Mouse (Mus musculus) embryo, embryonic 9.5 days (tissue): ENCODE results near the gene Ankrd63.
A peak's percentile ranks its signal among the peaks of the same experiment; 100 is the strongest.

ENCODE experiments used
- DNase-seq: peaks from one replicate; pipeline ENCODE4 v3.0.0-alpha.2; 2017; ENCODE audit errors: extremely low spot score

Ankrd63 gene

GRCm38 (mm10) chr2:118693370-118693966 lies 10.3 kb downstream of the Ankrd63 start:
- DNase-seq, result no peak

DNA sequence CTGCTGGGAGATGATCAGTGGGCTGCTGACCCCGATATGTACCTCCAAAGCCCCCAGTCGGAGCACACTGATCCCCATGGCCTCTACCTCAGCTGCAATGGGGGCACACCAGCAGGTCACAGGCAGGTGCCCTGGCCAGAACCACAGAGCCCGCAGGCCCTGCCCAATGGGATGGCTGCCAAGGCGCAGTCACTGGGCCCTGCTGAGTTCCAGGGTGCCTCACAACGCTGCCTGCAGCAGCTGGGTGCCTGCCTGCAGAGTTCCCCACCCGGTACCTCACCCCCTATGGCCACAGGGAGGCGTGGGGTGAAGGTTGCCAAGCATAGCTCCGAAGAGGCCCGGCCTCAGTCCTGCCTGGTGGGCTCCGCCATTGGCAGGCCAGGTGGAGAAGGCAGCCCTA lies 13.9 kb downstream of the Ankrd63 start:
- no peak for DNase-seq

GRCm38 (mm10) chr2:118687791-118688190 lies 16.0 kb downstream of the Ankrd63 start:
- DNase-seq, result no peak

- no peak for DNase-seq
Measured at GRCm38 (mm10) chr2:118686693-118687092, 17.1 kb downstream of the Ankrd63 start.

GRCm38 (mm10) chr2:118685088-118685487 lies 18.7 kb downstream of the Ankrd63 start:
- DNase-seq, result no peak

GRCm38 (mm10) chr2:118682544-118683260 lies 21.1 kb downstream of the Ankrd63 start:
- no peak for DNase-seq

DNA sequence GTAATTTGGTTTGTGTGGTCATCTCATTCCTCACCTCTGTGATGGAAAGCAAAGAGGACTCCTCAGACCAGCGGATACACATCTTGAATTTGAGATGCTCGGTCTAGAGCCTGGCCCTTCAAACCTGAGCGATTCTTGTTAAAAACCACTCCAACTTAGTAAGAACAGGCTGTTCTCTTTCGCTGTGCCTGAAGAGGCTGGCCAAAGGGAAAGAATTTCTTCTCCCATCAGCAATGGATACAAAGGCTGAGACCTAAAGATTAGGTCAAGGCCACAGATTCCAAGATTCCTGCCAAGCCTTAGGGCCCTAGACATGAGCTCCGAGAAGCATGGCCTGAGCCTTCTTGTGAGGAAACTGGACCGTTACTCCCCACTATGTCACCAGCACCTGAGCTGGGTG lies 22.8 kb downstream of the Ankrd63 start:
- no peak for DNase-seq

- no peak for DNase-seq
Measured at GRCm38 (mm10) chr2:118679577-118679976, 24.2 kb downstream of the Ankrd63 start.

DNA sequence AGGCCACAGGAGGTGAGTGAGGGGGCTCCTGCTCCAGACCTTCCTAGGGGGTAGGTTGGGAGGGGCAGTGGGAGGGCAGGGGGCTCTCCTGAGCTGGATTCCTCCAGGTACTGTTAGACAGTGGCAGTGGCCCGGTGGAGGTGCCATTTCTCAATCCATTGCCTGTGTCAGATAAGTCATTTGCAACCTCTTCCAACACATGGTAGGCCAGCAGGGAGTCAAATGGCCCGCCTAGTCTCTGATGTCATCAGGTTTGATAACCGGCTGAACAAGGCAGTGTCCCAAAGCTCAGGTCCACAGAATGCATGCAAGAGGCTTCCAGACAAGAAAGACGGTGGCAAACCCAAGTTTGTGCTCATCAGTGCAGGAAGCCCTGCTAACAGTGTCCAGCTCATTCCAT lies 25.9 kb downstream of the Ankrd63 start:
- DNase-seq, result no peak

DNA sequence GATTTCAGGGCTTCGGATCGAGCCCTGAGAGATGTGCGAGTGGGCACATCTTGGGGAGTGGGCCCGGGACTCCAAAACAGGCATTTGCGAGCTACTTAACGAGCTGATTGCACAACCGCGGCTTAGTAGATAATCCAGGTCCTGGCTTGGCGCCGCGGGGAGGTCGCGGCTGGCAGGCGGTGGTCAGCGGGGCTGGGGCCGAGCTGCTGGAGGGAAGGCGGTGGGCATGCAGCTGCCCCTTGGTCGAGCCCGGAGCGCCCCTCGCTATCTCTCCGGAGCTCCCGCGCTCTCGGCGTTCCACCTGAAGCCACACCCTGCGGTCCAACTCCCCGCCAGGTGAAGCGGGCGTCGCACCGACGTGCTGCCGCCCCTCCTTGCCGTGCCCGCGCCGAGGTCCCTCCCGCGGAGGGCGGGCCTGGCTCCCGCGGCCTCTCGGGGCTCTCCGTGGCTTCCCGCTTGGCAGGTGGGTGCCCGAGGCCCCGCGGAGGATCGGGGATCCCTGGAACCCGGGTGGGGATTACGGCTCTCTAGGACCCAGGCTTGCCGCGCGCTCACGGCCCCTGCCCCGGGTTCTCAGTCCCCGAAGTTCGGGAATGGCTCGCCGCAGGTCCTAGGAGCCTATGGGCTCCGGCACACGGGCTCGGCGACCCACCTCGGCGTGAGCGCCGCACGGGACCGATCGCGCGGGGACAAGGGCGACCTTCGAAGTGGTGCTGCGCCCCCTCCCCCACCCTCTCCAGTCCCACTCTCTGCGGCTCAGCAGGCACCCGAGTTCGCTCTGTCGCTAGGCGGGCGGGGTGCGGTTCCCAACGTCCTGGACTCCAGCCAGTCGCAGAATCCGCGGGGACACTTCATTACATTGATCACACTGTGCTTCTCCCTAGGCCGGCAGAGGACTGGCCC lies 26.7 kb downstream of the Ankrd63 start:
- peak; percentile 25 for DNase-seq

DNA sequence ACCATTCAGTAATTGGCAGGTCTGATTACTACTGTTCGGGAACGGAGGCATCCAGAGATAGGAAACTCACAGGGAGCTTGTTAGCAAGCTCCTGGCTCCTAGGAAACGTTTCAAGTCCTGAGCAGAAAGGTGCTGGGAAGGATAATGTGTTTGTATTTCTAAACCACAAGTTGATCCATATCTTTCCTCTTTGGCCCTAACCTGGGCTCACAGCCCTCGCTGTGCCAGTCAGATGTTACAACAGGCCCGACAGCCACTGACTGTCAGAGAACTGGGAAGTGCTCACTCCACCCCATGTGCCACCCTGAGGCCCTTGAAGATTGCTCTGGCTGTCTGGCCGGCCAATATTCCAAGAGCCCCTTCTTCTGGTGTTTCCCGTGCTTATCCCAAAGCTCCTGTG lies 29.3 kb downstream of the Ankrd63 start:
- DNase-seq, result no peak

- DNase-seq, result no peak
Measured at GRCm38 (mm10) chr2:118673686-118674465, 29.9 kb downstream of the Ankrd63 start.

DNA sequence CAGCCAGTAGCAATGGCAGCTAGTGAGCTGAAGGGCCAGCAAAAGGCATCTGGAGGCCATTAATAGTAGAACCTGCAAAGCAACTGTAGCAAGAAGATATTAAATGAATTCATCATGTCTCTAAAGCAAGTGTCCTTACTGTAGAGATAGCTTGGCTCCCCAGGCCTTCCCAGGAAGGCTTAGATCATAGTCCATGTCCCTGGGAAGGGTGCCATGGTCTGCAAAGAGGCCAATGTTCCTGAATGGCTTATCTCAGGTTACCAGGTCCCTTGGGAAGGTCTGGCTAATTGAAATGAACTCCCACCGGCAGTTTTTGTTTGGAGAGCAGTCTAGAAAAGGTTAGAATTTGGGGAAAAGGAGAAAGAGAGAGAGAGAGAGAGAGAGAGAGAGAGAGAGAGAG lies 32.0 kb downstream of the Ankrd63 start:
- no peak for DNase-seq

DNA sequence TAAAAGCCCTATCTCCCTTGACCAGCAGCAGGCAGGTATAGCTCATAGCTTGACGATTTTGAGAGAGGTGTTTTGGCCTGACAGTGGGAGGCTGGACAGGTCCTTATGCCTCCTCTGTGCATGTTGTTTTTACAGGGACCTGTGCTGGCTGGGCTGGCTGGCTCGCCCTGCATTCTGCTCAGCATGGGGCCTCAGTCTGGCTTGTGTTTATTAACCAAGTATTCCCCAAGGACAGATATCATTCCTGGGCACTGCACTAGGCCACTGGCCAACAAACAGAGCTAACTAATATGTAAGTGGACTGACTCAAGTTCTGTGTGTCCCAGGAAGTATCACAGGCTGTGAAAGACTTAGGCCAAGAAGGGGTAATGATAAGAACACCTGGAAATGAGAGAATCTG lies 34.0 kb downstream of the Ankrd63 start:
- DNase-seq, result no peak

DNA sequence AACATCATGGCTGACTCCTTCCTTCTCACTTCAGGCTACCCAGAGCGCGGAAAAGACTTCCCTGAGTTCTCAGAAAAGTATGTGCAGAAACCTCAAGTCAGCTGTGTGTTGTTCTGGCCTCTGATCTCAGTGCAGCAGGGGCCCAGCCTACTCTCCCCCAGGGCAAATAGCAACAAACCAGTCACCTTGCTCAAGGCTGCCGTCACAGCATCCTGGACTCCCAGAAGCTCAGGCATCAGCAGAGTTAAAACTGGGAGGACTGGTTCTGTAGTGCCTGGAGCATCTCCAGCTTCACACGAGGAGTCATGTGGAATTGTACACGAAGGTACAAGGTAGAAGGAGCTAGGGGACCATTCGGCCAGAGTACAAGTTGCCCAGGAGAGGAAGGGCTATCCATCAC lies 34.5 kb downstream of the Ankrd63 start:
- no peak for DNase-seq

DNA sequence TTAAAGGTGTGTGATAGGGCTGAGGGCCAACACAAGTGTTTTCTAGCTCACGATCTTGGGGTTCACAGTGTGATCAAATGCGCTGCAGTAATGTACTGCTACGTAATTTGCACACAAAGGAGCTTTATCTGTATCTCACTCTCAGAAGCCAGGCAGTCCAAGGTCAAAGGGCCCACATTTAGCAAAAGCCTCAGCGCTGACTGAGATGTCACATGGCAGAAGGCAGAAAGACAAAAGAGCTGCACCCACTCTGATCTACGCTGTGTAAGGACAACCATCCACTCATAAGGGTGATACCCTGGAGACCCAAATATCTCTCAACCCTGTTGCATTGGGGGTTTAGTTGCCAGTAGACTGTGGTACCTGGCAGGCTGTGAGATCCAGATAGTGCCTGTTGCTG lies 36.6 kb downstream of the Ankrd63 start:
- DNase-seq, result no peak

DNA sequence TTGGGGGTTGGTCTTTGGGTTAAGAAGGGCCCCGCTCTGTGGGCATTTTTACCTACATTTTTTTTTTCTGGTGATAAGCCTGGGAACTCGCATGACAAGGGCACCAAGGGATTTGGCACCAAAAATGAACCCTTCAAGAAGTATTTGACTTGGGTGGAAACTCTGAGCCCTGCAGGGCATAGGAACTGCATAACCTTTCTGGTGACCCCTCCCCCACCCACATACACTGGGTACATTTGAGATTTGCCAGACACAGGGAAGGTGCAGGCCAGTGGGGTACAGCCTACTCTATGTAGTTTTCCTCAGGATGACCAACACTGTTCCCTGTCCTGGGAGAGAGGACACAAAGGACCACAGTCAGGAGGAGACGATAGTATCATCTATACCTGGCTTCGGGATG lies 38.1 kb downstream of the Ankrd63 start:
- DNase-seq, result no peak

GRCm38 (mm10) chr2:118664975-118665516 lies 38.7 kb downstream of the Ankrd63 start:
- no peak for DNase-seq

- DNase-seq, result no peak
Measured at GRCm38 (mm10) chr2:118663804-118664766, 39.7 kb downstream of the Ankrd63 start.
